24 mouse cellular contexts compared by ENCODE assay signal in genomic region chr8:113556994-113557393, GRCm38 (mm10).
"Had no signal": no experiment of that assay in that cellular context is flagged by ENCODE, and none has a peak within 500 bp of the region (broad histone marks: within the 10 kb centered on the region; RNA-seq: fewer than 3 reads in every experiment).

No protein-coding gene starts in this region.

- H3K27me3 ChIP-seq: kidney, embryonic 15.5 days; limb, embryonic 13.5 days; liver, embryonic 12.5 days; liver, embryonic 15.5 days; lung, embryonic 15.5 days; megakaryocyte, embryonic 14.5 days; neural tube, embryonic 12.5 days; neural tube, embryonic 15.5 days had no signal

- H3K4me2 ChIP-seq: kidney, embryonic 15.5 days; limb, embryonic 13.5 days; liver, embryonic 12.5 days; liver, embryonic 15.5 days; lung, embryonic 15.5 days; neural tube, embryonic 12.5 days; neural tube, embryonic 15.5 days had no signal

- DNase-seq: kidney, adult 8-10 months; kidney, postnatal 10 days; kidney, postnatal 36 days; liver; lung, adult 18-20 months; lung, postnatal 10 days; lung, postnatal 36 days; midbrain, embryonic 14.5 days; right cerebral cortex, adult 18-20 months; right cerebral cortex, postnatal 14 days; right cerebral cortex, postnatal 4 days; thymus, adult 18-20 months; thymus, postnatal 36 days had no signal

- H3K36me3 ChIP-seq: kidney, embryonic 15.5 days; limb, embryonic 10.5 days; limb, embryonic 13.5 days; liver, embryonic 12.5 days; liver, embryonic 15.5 days; lung, embryonic 15.5 days; midbrain, embryonic 10.5 days; neural tube, embryonic 12.5 days; neural tube, embryonic 15.5 days had no signal

- ATAC-seq: intestine, postnatal 0 days; liver, embryonic 12.5 days had no signal

- H3K9me3 ChIP-seq: limb, embryonic 10.5 days; limb, embryonic 13.5 days; liver, embryonic 15.5 days; lung, embryonic 15.5 days; midbrain, embryonic 10.5 days; neural tube, embryonic 12.5 days; neural tube, embryonic 15.5 days had no signal

- H3K9ac ChIP-seq: kidney, embryonic 15.5 days; limb, embryonic 13.5 days; liver, embryonic 12.5 days; liver, embryonic 15.5 days; lung, embryonic 15.5 days; neural tube, embryonic 12.5 days; neural tube, embryonic 15.5 days had no signal

- H3K4me3 ChIP-seq: kidney, embryonic 15.5 days; limb, embryonic 10.5 days; limb, embryonic 13.5 days; liver, embryonic 12.5 days; liver, embryonic 15.5 days; lung, embryonic 15.5 days; megakaryocyte, embryonic 14.5 days; midbrain, embryonic 10.5 days; neural tube, embryonic 12.5 days; neural tube, embryonic 15.5 days had no signal

- H3K27ac ChIP-seq: kidney, embryonic 15.5 days; limb, embryonic 10.5 days; limb, embryonic 13.5 days; liver, embryonic 12.5 days; liver, embryonic 15.5 days; lung, embryonic 15.5 days; midbrain, embryonic 10.5 days; neural tube, embryonic 12.5 days; neural tube, embryonic 15.5 days had no signal

- H3K4me1 ChIP-seq: kidney, embryonic 15.5 days; limb, embryonic 10.5 days; limb, embryonic 13.5 days; liver, embryonic 12.5 days; liver, embryonic 15.5 days; lung, embryonic 15.5 days; megakaryocyte, embryonic 14.5 days had no signal
